Mouse (Mus musculus) C2C12 (cell line): ENCODE results near the gene Adam15. TPM values are rescaled to one million over a fixed set of nuclear protein-coding genes. Genes with fewer than 3 reads are reported as not detected.

Source experiments
- H3K27me3 ChIP-seq: one replicate; pipeline ENCODE4 v1.6.1; 2011; ENCODE audit not compliant: control insufficient read depth, insufficient read depth, insufficient read length
- H3K36me3 ChIP-seq: one replicate; pipeline ENCODE4 v1.6.1; 2011; ENCODE audit not compliant: control insufficient read depth, insufficient read depth
- H3K4me3 ChIP-seq: one replicate; pipeline ENCODE4 v1.5.1; 2011; ENCODE audit warnings: mild to moderate bottlenecking, control low read depth; ENCODE audit not compliant: poor library complexity, insufficient read depth, severe bottlenecking
- H3K79me2 ChIP-seq: one replicate; pipeline ENCODE4 v1.6.1; 2011; ENCODE audit not compliant: control insufficient read depth, insufficient read depth
- H3K79me3 ChIP-seq: one replicate; pipeline ENCODE4 v1.6.1; 2011; ENCODE audit warnings: low read depth, control low read depth
- H3ac ChIP-seq: one replicate; pipeline ENCODE3; 2011; ENCODE audit warnings: low read depth; ENCODE audit not compliant: control insufficient read depth, insufficient read length
- CEBPB ChIP-seq: IDR thresholded peaks from one replicate; pipeline ENCODE4 v1.6.1; 2011; ENCODE audit warnings: low read depth, mild to moderate bottlenecking, control low read depth, moderate library complexity
- CTCF ChIP-seq: IDR thresholded peaks from one replicate; pipeline ENCODE4 v1.5.1; 2011; ENCODE audit not compliant: control insufficient read depth, insufficient read depth, insufficient read length
- FOSL1 ChIP-seq: IDR thresholded peaks from one replicate; pipeline ENCODE4 v1.8.0; 2011; ENCODE audit warnings: mild to moderate bottlenecking, low read length; ENCODE audit not compliant: poor library complexity, insufficient read depth, severe bottlenecking
- MAX ChIP-seq: IDR thresholded peaks from one replicate; pipeline ENCODE4 v1.6.1; 2011; ENCODE audit warnings: mild to moderate bottlenecking, control low read depth
- MYOD1 ChIP-seq: IDR thresholded peaks from one replicate; pipeline ENCODE4 v1.6.1; 2011; ENCODE audit warnings: low read depth; ENCODE audit not compliant: control insufficient read depth, insufficient read length
- MYOG ChIP-seq: IDR thresholded peaks from one replicate; pipeline ENCODE4 v1.6.1; 2011; ENCODE audit not compliant: control insufficient read depth, insufficient read length; ENCODE audit errors: extremely low read depth
- USF1 ChIP-seq: IDR thresholded peaks from one replicate; pipeline ENCODE4 v1.6.1; 2011; ENCODE audit warnings: low read depth, mild to moderate bottlenecking, control low read depth, moderate library complexity
- polyA plus RNA-seq: library from polyadenylated mRNA; unstranded; fragments of >200 nt; fragmentation: generic; extraction: Trizol; gene quantifications from one replicate; pipeline ENCODE4 v1.2.1, GENCODE M21; 2012; ENCODE audit warnings: missing spikeins

The Adam15 gene
- polyA plus RNA-seq, 1 experiment: 60.2 TPM

- Histone ChIP-seq H3K4me3 (no peak overlapping the region), H3K79me2 (no peaks in the 10 kb centered on the region), H3ac (no peak overlapping the region), H3K79me3 (no peaks in the 10 kb centered on the region), H3K27me3 (no peaks in the 10 kb centered on the region), H3K36me3 (no peaks in the 10 kb centered on the region)
- TF ChIP-seq FOSL1 (no peak), USF1 (no peak), MAX (no peak), MYOD1 (no peak), CEBPB (no peak), MYOG (no peak), CTCF (no peak)
Observed at GRCm38 (mm10) chr3:89292303-89292702, 57.5 kb downstream of the Adam15 start.

- H3K36me3 ChIP-seq: no peaks in the 10 kb centered on the region
- TF ChIP-seq MYOD1 (no peak), CEBPB (no peak), MYOG (no peak), USF1 (no peak), CTCF (no peak), MAX (no peak), FOSL1 (no peak)
Observed at GRCm38 (mm10) chr3:89291874-89292273, 57.9 kb downstream of the Adam15 start.

More at GRCm38 (mm10) chr3:89291874-89292273, 57.9 kb downstream of the Adam15 start:
- H3K4me3 ChIP-seq: no peak overlapping the region
- H3K79me3 ChIP-seq: no peaks in the 10 kb centered on the region
- no peaks in the 10 kb centered on the region for H3K27me3 ChIP-seq
- H3K79me2 ChIP-seq: no peaks in the 10 kb centered on the region
- H3ac ChIP-seq: no peak overlapping the region

Other genes starting within 250 kb of the Adam15 start
- gene Gm43738, start 248.9 kb downstream of the Adam15 start, polyA plus RNA-seq: 0.02 TPM
- 384 TPM for gene Fdps, start 248.0 kb downstream of the Adam15 start, polyA plus RNA-seq
- not detected for gene Pklr, start 213.9 kb downstream of the Adam15 start, polyA plus RNA-seq
- 0.15 TPM for gene Hcn3, start 189.8 kb downstream of the Adam15 start, polyA plus RNA-seq
- 14.5 TPM for gene Clk2, start 185.2 kb downstream of the Adam15 start, polyA plus RNA-seq
- gene Scamp3, start 172.5 kb downstream of the Adam15 start, polyA plus RNA-seq: 139 TPM
- gene Fam189b, start 166.9 kb downstream of the Adam15 start, polyA plus RNA-seq: 27.4 TPM
- gene Gba, start 147.1 kb downstream of the Adam15 start, polyA plus RNA-seq: 40.6 TPM
- gene Thbs3, start 134.8 kb downstream of the Adam15 start, polyA plus RNA-seq: 9.1 TPM
- gene Mtx1, start 122.9 kb downstream of the Adam15 start, polyA plus RNA-seq: 248 TPM
- gene Muc1, start 120.9 kb downstream of the Adam15 start, polyA plus RNA-seq: 0.20 TPM
- 299 TPM for gene Krtcap2, start 104.0 kb downstream of the Adam15 start, polyA plus RNA-seq
- 11.0 TPM for gene Trim46, start 103.7 kb downstream of the Adam15 start, polyA plus RNA-seq
- 228 TPM for gene Dpm3, start 90.6 kb downstream of the Adam15 start, polyA plus RNA-seq
- gene Slc50a1, start 79.4 kb downstream of the Adam15 start, polyA plus RNA-seq: 48.7 TPM
- gene Efna1, start 68.9 kb downstream of the Adam15 start, polyA plus RNA-seq: 13.9 TPM
- 2.9 TPM for gene Efna3, start 27.0 kb downstream of the Adam15 start, polyA plus RNA-seq
- 13.3 TPM for gene Efna4, start 12.0 kb downstream of the Adam15 start, polyA plus RNA-seq
- 0.01 TPM for gene Dcst2, start 12.0 kb upstream of the Adam15 start, polyA plus RNA-seq
- 0.20 TPM for gene Dcst1, start 15.3 kb upstream of the Adam15 start, polyA plus RNA-seq
- gene Zbtb7b, start 44.8 kb upstream of the Adam15 start, polyA plus RNA-seq: 29.5 TPM
- not detected for gene Lenep, start 52.8 kb upstream of the Adam15 start, polyA plus RNA-seq
- 11.0 TPM for gene Flad1, start 61.9 kb upstream of the Adam15 start, polyA plus RNA-seq
- gene Cks1b, start 68.4 kb upstream of the Adam15 start, polyA plus RNA-seq: 446 TPM
- gene Shc1, start 68.4 kb upstream of the Adam15 start, polyA plus RNA-seq: 86.3 TPM
- 53.1 TPM for gene Pygo2, start 80.2 kb upstream of the Adam15 start, polyA plus RNA-seq
- 34.6 TPM for gene Pbxip1, start 86.7 kb upstream of the Adam15 start, polyA plus RNA-seq
- gene Pmvk, start 104.5 kb upstream of the Adam15 start, polyA plus RNA-seq: 36.6 TPM
- 0.01 TPM for gene Kcnn3, start 170.2 kb upstream of the Adam15 start, polyA plus RNA-seq